Mouse (Mus musculus): ENCODE results near the gene Eif2ak4.

GRCm38 (mm10) chr2:118507126-118507525 is 118.7 kb downstream of the Eif2ak4 start:
- TF ChIP-seq CTCF (conservative IDR thresholded peaks at IDR 0.05; ENCODE audit: low read length) (no peak), NANOG (IDR thresholded peaks at IDR 0.05; ENCODE audit: borderline replicate concordance, low read length) (no peak)
